Mouse (Mus musculus) forebrain, postnatal 0 days (tissue): ENCODE results near the gene Senp1. TPM values are rescaled to one million over a fixed set of nuclear protein-coding genes. Genes with fewer than 3 reads are reported as not detected.

Source experiments
- ATAC-seq: fragments of 200-750 bp; cut with Nextera tagmentation; 2 replicates; pipeline ENCODE4 v1.8.0; 2017; ENCODE audit warnings: mild to moderate bottlenecking, moderate library complexity
- DNase-seq: peaks from one replicate; pipeline ENCODE4 v3.0.0-alpha.2; 2015
- H3K27ac ChIP-seq: fragments of 300-500 bp; sonication (generic); 2 replicates; pipeline ENCODE4 v1.5.1; 2014; ENCODE audit warnings: low read depth, mild to moderate bottlenecking, antibody characterized with exemption, low read length, moderate library complexity, mixed read lengths
- H3K27me3 ChIP-seq: fragments of 300-500 bp; sonication (generic); 2 replicates; pipeline ENCODE4 v1.6.1; 2014; ENCODE audit warnings: mild to moderate bottlenecking, low read length, mixed read lengths; ENCODE audit not compliant: insufficient read depth
- H3K36me3 ChIP-seq: fragments of 300-500 bp; sonication (generic); 2 replicates; pipeline ENCODE4 v1.6.1; 2014; ENCODE audit warnings: mild to moderate bottlenecking, moderate library complexity; ENCODE audit not compliant: insufficient read depth
- H3K4me1 ChIP-seq: fragments of 300-500 bp; sonication (generic); 2 replicates; pipeline ENCODE4 v1.6.1; 2014; ENCODE audit warnings: antibody characterized with exemption; ENCODE audit not compliant: insufficient read depth
- H3K4me2 ChIP-seq: fragments of 300-500 bp; sonication (generic); 2 replicates; pipeline ENCODE4 v1.6.1; 2014; ENCODE audit warnings: low read depth, mild to moderate bottlenecking, moderate library complexity
- H3K4me3 ChIP-seq: fragments of 300-500 bp; sonication (generic); 2 replicates; pipeline ENCODE4 v1.5.1; 2014; ENCODE audit warnings: low read depth, low read length, mixed read lengths
- H3K9ac ChIP-seq: fragments of 300-500 bp; sonication (generic); 2 replicates; pipeline ENCODE4 v1.6.1; 2014; ENCODE audit warnings: mild to moderate bottlenecking
- H3K9me3 ChIP-seq: fragments of 300-500 bp; sonication (generic); 2 replicates; pipeline ENCODE4 v1.6.1; 2016; ENCODE audit warnings: low read length
- CTCF ChIP-seq: sonication (generic); IDR thresholded peaks from 2 replicates; pipeline ENCODE4 v1.5.1; 2016; ENCODE audit warnings: antibody characterized with exemption, control low read depth, low read depth
- whole genome bisulfite sequencing: fragments of 180-500 bp; shearing (Covaris S2); extraction: QIAGEN DNeasy Blood & Tissue Kit; methylation state at CpG from one replicate; pipeline ENCODE4 v1.1.7; 2014; 5-methylcytosine and 5-hydroxymethylcytosine counted together
- polyA plus RNA-seq: library from polyadenylated mRNA; unstranded; fragments of >200 nt; fragmentation: Nextera tagmentation; extraction: Ambion mirVana; gene quantifications from 2 replicates; pipeline ENCODE4 v1.2.1, GENCODE M21; 2015
- total RNA-seq: library from RNA; depleted of rRNA; stranded (reverse); fragments of >200 nt; gene quantifications from 2 replicates; pipeline ENCODE4 v1.2.3, GENCODE M21; 2014

The Senp1 gene
- total and polyA plus RNA-seq, 2 experiments from 2014 or later, result 12.2 to 19.8 TPM

- Histone ChIP-seq H3K4me2 (no peak overlapping the region), H3K9ac (no peak overlapping the region), H3K27ac (no peak overlapping the region), H3K4me3 (no peak overlapping the region), H3K9me3 (no peaks in the 10 kb centered on the region), H3K36me3 (peaks cover 26% of the 10 kb centered on the region), H3K27me3 (no peaks in the 10 kb centered on the region), H3K4me1 (no peaks in the 10 kb centered on the region)
- no peak for TF ChIP-seq CTCF
- no peak for DNase-seq
- WGBS, result 3% methylated on average over 3 of the region's 3 CpGs
- ATAC-seq, result peak; percentile 73
Observed at GRCm38 (mm10) chr15:98035076-98035755, 58.3 kb downstream of the Senp1 start.

DNA sequence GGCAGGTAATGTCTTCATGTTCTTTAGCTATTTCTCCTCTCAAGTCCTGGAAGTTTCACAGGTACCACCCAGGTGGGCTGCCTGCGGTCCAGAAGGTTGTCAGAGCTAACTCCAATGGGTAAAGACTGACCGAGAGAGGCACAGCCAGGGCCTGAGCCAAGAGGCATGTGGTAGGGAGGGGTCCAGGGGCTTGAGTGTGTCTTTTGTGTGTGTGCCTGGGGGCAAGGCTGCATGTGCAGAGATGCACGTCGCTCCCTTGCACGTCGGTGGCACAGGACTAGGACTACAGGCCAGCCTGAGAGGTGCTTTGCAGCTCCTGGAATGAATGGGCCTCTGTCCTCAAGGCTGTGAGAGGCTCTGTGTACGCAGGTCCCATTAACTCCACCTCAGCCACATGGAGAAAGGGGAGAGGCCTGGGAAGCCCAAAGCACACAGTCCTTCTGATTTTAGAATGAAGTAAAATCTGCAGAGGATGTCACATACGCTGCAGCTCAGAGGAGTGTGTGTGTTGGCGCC, 60.3 kb downstream of the Senp1 start:
- Histone ChIP-seq H3K4me3 (no peak overlapping the region), H3K36me3 (peaks cover 13% of the 10 kb centered on the region), H3K27me3 (no peaks in the 10 kb centered on the region), H3K27ac (no peak overlapping the region), H3K4me2 (no peak overlapping the region), H3K4me1 (no peaks in the 10 kb centered on the region), H3K9me3 (no peaks in the 10 kb centered on the region), H3K9ac (no peak overlapping the region)
- no peak for DNase-seq
- 53% methylated on average over 9 of the region's 9 CpGs for WGBS
- TF ChIP-seq CTCF, result no peak
- ATAC-seq, result peak; percentile 25; the same call in 1 of the 2 replicates

DNA sequence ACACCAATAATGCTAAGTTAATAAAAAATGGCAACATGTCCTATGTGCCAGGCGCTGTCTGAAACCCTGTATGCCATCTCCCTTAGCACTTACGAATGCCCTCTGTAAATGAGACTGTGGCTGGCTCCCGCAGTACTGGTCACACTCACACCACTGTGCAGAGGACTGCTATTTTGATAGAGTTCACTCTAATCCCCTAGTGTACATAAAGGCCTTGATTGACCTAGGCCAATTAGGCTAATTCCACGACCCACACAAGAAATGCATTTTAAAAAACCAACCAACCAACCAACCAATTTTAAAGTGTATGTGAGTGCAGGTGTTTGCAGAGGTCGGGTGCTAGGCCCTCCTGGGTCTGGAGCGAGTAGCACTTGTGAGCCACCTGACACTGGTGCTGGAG, 63.7 kb downstream of the Senp1 start:
- no peak for ATAC-seq
- 43% methylated on average over 6 of the region's 6 CpGs for WGBS
- Histone ChIP-seq H3K4me3 (no peak overlapping the region), H3K27me3 (no peaks in the 10 kb centered on the region), H3K9ac (no peak overlapping the region), H3K27ac (no peak overlapping the region), H3K36me3 (peaks cover 7% of the 10 kb centered on the region; the same call in 1 of the 2 replicates), H3K9me3 (no peaks in the 10 kb centered on the region), H3K4me1 (peaks cover 13% of the 10 kb centered on the region), H3K4me2 (no peak overlapping the region)
- DNase-seq, result no peak
- no peak for TF ChIP-seq CTCF

DNA sequence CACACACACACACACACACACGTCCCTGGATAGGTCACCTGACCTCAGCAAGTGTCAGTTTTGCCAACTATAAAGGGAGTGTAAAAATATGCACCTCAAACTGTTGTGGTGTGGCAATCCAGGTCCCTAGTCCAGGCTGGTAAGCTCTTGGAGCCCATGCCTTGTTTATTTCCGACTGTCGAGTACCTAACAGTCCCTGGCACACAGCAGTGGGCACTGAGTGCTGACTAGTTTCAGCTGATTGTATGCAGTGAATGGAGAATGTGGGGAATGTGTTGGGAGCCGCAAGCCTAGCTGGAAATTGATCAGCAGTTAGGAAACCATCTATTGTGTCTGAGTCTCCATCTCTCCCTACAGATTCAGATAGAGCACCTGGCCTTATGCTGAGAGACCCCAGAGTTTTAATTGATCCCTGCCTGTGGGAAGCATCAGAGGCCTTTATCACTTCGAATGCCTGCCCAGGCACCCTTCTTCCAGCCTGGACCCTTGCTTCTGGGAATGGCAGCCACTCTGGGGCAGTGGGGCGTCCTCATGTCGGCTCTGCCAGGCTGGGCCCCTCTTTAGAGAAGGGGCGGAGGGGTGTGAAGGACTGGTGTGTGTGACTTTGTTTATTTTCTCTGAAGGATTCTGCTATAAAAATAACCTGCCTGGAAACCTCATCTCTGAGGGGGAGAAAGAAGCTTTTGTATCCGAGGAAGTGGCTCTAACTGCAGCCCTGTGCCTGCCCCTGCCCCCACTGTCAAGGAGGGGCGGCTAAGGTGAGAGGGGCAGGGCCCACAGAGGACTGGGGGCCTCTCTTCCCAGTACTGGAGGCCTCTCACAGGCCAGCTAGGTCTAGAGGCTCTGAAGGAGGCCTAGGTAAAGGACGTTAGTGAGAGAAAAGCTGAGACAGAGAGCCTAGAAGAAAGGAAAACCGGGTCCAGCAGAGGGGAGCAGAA, 66.3 kb downstream of the Senp1 start:
- Histone ChIP-seq H3K4me2 (no peak overlapping the region), H3K4me3 (no peak overlapping the region), H3K9ac (0 out of 2 replicates have a peak overlapping the region, but pooled peaks have one; percentile 1), H3K4me1 (peaks cover 13% of the 10 kb centered on the region), H3K9me3 (no peaks in the 10 kb centered on the region), H3K27ac (no peak overlapping the region), H3K27me3 (no peaks in the 10 kb centered on the region), H3K36me3 (no peaks in the 10 kb centered on the region)
- WGBS, result 23% methylated on average over 12 of the region's 12 CpGs
- no peak for ATAC-seq
- no peak for TF ChIP-seq CTCF
- DNase-seq, result no peak

GRCm38 (mm10) chr15:98025611-98026010, 67.9 kb downstream of the Senp1 start:
- Histone ChIP-seq H3K4me3 (no peak overlapping the region), H3K27me3 (no peaks in the 10 kb centered on the region), H3K27ac (no peak overlapping the region), H3K9me3 (no peaks in the 10 kb centered on the region), H3K36me3 (no peaks in the 10 kb centered on the region), H3K9ac (no peak overlapping the region), H3K4me2 (no peak overlapping the region), H3K4me1 (peaks cover 13% of the 10 kb centered on the region)
- peak; percentile 25; the same call in 1 of the 2 replicates for ATAC-seq
- no peak for TF ChIP-seq CTCF
- DNase-seq, result no peak
- WGBS, result 30% methylated on average over 4 of the region's 4 CpGs

GRCm38 (mm10) chr15:98023137-98023536, 70.4 kb downstream of the Senp1 start:
- TF ChIP-seq CTCF, result no peak

More at GRCm38 (mm10) chr15:98023137-98023536, 70.4 kb downstream of the Senp1 start:
- H3K36me3 ChIP-seq, result no peaks in the 10 kb centered on the region
- H3K9ac ChIP-seq, result no peak overlapping the region
- ATAC-seq, result no peak
- H3K4me2 ChIP-seq, result no peak overlapping the region
- 29% methylated on average over 3 of the region's 3 CpGs for WGBS
- no peaks in the 10 kb centered on the region for H3K9me3 ChIP-seq
- H3K27me3 ChIP-seq, result no peaks in the 10 kb centered on the region
- no peak overlapping the region for H3K4me3 ChIP-seq
- H3K27ac ChIP-seq, result no peak overlapping the region
- H3K4me1 ChIP-seq, result peaks cover 11% of the 10 kb centered on the region
- no peak for DNase-seq
